Mouse (Mus musculus) kidney, postnatal 14 days (tissue): ENCODE measurements around the gene Npm1.
A peak's percentile ranks its signal among the peaks of the same experiment; 100 is the strongest.

Experiments
- DNase-seq: peaks from one replicate; pipeline ENCODE4 v3.0.0; 2022; ENCODE audit warnings: mixed read lengths

Gene Npm1

DNA sequence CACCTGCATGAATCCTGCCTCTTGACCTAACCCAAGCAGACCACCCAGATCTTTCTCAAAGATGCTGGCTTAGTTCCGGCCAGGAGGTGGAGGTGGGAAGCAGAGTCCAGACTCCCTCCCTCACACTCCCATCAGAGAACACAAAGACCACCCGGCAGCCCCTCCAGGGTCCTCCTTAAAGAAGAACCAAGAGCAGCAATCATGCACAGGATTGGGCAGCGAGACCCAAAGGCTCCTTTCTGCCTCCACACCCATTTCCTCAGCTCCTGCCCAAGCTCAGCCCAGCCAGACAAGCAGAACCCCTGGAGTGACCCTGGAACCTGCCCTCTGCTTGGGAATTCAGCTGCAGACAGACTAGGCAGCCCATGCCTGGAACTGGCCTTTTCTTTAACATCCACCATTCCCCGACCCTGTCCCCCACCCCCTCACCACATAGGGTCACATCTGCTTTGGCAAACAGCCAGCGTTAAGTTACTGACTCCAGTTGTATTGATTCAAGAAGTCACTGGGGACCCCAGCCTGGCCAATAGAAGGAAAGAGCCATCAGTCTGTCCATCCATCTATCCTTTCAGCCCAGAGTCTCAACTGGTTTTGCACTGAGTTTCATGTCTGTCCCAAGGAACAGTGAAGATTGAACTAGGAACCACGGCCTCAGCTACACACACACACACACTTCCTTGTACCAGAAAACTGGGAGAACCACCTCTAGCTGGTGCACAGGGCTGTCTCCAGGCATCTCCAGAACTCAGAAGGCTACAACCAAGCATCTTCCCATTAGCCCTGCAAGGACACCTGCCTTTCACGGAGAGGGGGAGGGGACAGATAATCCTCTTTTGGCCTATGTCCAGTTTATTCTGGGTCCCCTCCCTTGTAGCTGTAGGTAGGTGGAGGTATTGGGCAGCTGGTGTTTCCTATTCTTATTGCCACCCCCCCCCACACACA lies 17.5 kb downstream of the Npm1 start:
- DNase-seq = no peak

- no peak for DNase-seq
Measured at GRCm38 (mm10) chr11:33143906-33144305, 19.1 kb downstream of the Npm1 start.

DNA sequence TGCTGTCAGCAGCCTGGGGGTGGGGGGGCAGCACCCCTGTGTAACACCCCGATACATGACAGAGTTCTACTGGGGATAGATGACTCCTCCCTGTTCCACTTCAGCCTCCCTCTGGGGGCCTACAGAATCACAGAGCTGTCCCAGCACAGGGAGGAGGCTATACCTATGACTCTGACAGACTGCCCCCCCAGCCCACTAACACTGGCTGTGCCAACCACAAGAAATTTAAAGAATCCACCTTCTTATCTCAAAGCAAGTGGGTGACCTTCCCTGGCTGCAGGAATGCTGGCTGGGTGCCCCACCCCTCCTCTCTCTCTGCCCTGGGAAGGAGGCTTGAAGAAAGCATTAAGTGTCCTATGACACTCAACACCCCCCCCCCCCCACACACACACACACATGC lies 20.2 kb downstream of the Npm1 start:
- DNase-seq = no peak

DNA sequence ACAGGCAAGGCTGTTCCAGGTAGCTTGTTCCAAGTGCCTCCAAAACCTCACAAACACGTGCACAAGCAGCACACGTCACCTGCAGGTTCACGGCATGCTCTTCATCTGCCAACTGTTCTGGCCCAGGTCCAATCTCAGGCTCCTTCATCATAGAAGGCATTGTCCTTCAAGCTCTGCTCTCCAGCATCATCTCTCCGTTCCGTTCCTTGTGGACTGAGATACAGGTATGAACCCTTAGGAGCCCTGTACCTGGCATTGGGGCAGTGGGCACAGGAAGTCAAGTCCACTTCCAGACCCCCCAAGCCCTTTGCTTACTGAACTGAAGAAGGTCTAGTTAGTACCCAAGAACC lies 22.9 kb downstream of the Npm1 start:
- no peak for DNase-seq

GRCm38 (mm10) chr11:33139458-33140110 lies 23.4 kb downstream of the Npm1 start:
- no peak for DNase-seq

DNA sequence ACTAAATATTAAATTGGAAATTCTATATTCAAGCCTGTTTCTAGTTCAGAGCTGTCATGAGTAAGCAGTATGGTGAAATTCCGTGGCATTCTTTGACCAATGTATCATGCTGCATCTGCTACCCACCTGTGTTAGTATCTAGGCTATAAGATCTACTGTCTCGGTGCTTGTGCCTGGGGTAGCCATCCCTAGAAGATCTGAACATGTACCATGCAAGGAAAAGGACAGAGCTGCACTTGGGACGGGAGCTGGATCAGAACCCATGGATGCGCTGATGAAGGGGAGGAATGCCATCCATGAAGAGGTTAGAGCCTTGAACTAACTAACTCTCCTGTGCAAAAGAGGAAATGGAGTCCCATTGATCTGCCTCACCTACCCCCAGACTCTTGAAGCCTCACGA lies 24.3 kb downstream of the Npm1 start:
- no peak for DNase-seq

DNA sequence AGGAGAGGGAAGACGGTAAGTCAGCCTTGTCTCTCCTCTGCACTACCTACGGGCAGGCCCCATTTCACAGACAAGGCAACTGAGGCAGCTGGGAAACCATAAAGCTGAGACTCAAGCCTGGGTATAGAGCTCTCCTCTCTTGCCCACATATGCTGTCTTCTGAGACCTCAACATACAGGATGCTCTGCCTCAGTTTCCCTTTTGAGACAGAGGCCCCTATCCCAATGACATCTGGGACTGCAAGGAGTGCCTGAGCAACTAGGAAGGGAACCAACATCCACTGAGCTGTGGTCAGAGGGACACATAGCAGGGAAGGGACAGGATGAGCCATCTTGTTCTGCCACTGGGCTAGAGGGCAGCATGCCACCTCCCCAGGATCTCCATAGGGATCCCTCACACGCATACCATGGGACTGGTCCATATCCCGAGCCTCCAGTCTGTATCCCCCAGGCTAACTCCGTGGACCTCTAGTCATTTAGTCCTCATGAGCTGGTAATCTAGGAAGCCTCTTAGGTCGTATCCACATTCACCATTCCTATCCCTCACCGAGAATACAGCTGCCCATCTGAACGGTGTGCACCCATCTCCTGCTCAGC lies 28.5 kb downstream of the Npm1 start:
- DNase-seq = no peak

DNA sequence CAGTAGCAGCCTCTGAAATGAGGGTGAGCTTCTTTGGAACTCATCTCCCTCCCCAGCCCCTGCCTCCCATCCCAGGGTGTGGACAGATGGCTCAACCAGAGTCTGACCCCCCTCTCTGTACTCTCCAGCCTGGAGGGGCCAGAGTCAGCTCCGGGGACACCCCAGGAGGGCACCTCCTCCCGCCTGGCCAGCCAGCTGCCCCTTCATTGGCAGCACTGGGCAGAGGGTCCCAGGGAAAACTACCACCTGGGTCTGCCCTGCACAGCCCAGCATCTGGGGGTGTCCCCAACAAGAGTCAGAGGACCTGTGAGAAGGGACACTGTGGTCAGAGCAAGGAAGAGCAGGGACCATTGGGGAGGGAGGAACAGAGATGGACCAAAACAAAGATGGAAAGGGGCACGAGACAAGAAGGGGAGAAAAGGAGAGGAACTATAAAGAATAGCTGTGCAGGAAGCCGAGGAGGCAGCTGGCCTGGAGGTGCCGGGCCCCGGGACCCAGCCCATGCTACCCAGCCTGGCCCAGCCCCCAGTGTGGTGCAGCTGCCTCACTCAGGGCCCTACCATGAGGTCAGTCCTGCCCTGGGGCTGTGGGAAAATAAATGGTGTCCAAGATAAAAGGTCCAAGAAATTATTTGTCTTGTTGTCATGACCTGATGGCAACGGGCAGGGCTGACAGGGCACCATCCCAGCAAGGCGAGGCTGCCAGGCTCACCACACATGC lies 30.2 kb downstream of the Npm1 start:
- no peak for DNase-seq

DNA sequence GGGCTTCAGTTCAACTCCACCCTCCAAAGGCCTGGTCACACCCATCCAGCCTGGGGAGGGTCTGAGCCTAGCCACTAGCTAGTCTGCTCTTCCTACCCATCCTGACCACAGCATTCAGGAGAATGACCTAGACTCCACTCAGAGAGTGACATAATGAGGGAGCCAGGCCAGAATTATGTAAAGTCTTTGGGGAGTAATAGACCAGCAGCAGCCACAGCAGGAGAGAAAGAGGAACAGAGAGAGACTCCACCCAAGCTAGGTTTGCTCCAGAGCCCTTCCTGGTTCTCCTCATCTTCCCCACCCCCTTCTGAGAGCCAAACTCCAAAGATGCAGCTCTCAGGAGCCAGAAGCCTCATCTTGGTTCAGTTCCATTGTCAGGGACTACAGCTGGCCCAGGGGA lies 35.9 kb downstream of the Npm1 start:
- no peak for DNase-seq

GRCm38 (mm10) chr11:33122575-33123268 lies 40.3 kb downstream of the Npm1 start:
- peak; percentile 76 for DNase-seq

DNA sequence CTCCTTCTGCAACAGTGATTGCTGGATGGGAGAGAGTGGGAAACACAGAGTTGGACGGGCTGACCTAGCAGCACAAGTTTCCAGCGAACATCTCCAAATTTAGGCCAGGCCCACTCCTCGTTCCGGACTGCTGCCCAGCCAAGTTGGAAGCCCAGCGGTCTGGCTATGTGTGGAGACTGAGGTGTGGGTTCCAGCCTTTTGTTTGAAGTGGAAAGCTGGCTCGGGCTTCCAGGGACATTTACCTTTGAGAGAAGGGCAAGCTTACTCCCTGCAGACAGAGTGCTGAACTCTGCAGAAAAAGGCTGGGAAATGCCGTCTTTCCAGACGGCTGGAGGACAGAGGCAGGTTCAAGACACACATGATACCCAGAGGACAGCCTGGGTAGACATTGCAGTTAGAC lies 43.5 kb downstream of the Npm1 start:
- DNase-seq = peak; percentile 15

GRCm38 (mm10) chr11:33119116-33119515 lies 43.9 kb downstream of the Npm1 start:
- peak; percentile 61 for DNase-seq

DNA sequence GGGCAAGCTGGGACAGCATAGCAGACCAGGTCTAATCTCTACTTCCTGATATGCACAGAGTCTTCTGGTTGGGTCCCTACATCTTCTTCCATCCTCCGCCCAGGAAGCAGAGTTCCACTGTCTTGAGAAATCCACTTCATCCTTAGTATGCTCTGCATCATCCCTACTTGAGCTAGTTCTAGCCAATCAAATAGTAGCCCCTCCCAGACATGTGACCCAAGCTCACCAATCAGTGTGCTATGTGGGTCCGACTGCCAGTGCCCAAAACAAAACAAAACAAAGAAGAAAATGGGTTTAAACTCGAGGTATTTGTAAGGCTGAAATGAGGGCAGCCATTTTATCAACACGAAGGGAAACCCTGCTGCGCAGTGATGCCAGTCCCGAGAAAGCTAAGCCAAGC lies 44.5 kb downstream of the Npm1 start:
- no peak for DNase-seq

- DNase-seq = no peak
Measured at GRCm38 (mm10) chr11:33115796-33116195, 47.2 kb downstream of the Npm1 start.

DNA sequence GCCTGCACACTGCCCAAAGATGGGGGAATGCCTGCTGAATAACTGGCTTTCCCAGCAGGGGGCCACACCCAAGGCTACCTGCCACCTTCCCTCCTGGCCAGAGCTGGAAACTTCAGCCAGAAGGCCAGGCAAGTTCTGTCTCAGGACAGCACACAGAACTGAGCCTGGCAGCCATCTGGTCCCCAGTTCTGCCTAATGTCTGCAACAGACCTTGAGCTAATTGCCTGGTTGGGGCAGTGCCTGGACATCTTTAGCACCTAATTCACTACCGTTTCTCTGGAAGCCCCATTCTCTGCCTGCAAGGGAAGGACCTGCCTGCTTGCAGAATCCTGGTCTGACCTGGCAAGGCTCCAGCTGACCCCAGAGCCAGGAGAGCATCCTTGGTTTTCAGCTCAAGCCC lies 50.6 kb downstream of the Npm1 start:
- DNase-seq = no peak

GRCm38 (mm10) chr11:33110111-33110510 lies 52.9 kb downstream of the Npm1 start:
- no peak for DNase-seq

- no peak for DNase-seq
Measured at GRCm38 (mm10) chr11:33107540-33107939, 55.5 kb downstream of the Npm1 start.

GRCm38 (mm10) chr11:33104911-33105316 lies 58.1 kb downstream of the Npm1 start:
- no peak for DNase-seq

DNA sequence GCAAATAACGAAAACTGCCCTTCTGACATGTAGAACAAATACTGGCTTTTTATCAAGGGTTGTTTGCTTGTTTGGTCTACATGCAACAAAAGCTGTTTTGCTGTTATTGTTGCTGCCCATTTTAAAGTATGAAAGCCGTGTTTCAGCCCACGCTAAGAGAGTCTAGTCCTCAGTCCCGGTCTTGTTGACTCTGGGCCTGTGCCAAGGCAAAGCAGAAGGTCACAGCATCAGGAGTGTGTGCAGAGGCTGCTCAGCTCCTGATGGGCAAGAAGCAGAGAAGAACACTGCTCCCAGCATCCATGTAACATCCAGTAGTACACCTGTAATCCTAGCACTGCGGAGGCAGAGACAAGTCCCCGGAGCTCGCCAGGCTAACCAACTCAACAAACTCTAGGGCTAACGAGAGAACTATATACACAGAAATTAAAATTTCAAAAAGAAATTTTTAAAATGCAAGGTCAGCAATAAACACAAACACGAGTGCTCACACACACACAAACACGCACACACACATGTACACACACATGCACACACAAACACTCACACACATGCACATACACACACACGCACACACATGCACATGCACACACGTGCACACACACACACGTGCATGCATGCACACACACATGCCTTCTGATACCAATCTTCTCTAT lies 59.6 kb downstream of the Npm1 start:
- DNase-seq = no peak
